Mouse (Mus musculus) cerebellum, adult 2 months (tissue): ENCODE measurements at regions not wholly inside any gene's neighbourhood (a gene's known extent, or its start where the extent isn't known, plus 50 kb on each side); places are given as distances from the start of the nearest gene placed in this dataset.

ENCODE experiments used
- DNase-seq, 2 experiments: peaks; one replicate each; pipeline ENCODE4 v3.0.0; 2021
- H3K27ac ChIP-seq: fragments of 200-500 bp; 2 replicates; pipeline ENCODE4 v1.5.1; 2012; ENCODE audit warnings: low read length, control low read depth, inconsistent platforms; ENCODE audit not compliant: insufficient read depth
- H3K27me3 ChIP-seq: fragments of 200-500 bp; 2 replicates; pipeline ENCODE4 v1.6.1; 2012; ENCODE audit warnings: inconsistent platforms, mild to moderate bottlenecking, low read length, moderate library complexity; ENCODE audit not compliant: control insufficient read depth, insufficient read depth
- H3K4me1 ChIP-seq: fragments of 200-500 bp; 2 replicates; pipeline ENCODE4 v1.6.1; 2011; ENCODE audit warnings: low read length; ENCODE audit not compliant: control insufficient read depth, insufficient read depth
- H3K4me3 ChIP-seq: fragments of 200-500 bp; replicated peaks from 2 replicates; pipeline ENCODE3; 2011; ENCODE audit warnings: mild to moderate bottlenecking, low read depth, low read length, control low read depth; ENCODE audit not compliant: insufficient read depth
- CTCF ChIP-seq: fragments of 200-500 bp; IDR thresholded peaks from 2 replicates; pipeline ENCODE4 v1.5.1; 2011; ENCODE audit warnings: low read depth, mild to moderate bottlenecking, control low read depth, low read length, moderate library complexity, borderline replicate concordance; ENCODE audit not compliant: insufficient read depth
- POLR2A ChIP-seq: fragments of 200-500 bp; IDR thresholded peaks from 2 replicates; pipeline ENCODE4 v1.6.1; 2011; ENCODE audit warnings: low read length, control low read depth, borderline replicate concordance; ENCODE audit not compliant: insufficient read depth
- WGBS: fragments of 180-500 bp; shearing (Covaris S2); methylation state at CpG from one replicate; pipeline ENCODE4 v1.1.7; 2018; 5-methylcytosine and 5-hydroxymethylcytosine counted together

- Histone ChIP-seq H3K27ac (no peak overlapping the region), H3K4me1 (no peaks in the 10 kb centered on the region), H3K4me3 (no peak overlapping the region), H3K27me3 (no peaks in the 10 kb centered on the region)
- 70% methylated on average over 12 of the region's 12 CpGs for WGBS
- DNase-seq = no peak
- TF ChIP-seq POLR2A (no peak), CTCF (no peak)
These were observed 100.7 kb upstream of the Hmgn3 start for GRCm38 (mm10) chr9:83247066-83247668.

- Histone ChIP-seq H3K27ac (no peak overlapping the region), H3K4me3 (no peak overlapping the region), H3K4me1 (no peaks in the 10 kb centered on the region), H3K27me3 (no peaks in the 10 kb centered on the region)
- no peak for DNase-seq
- WGBS = 96% methylated on average over 4 of the region's 4 CpGs
- TF ChIP-seq CTCF (no peak), POLR2A (no peak)
These were observed 94.6 kb upstream of the Hmgn3 start for GRCm38 (mm10) chr9:83241119-83241518.

DNA sequence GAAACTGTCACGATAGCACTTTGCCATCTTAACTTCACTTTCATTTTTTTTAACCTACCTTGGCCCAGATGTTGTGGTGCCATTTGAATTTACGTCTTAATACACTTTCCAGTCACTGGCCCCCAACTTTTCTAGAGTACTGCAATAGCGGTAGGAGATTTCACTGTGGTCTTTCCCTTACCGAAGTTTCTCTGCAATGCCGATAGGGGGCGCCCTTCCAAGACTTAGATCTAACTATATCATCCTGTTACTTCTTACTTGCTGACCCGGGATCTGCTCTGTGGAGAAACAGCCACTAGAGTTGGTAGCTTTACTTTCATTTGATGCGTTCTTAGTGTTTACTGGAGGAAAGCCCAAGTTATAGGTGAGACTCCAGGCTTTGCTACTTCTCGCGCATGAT is 92.6 kb upstream of the Hmgn3 start:
- TF ChIP-seq CTCF = no peak
- TF ChIP-seq POLR2A = no peak
- 86% methylated on average over 10 of the region's 10 CpGs for WGBS
- H3K4me1 ChIP-seq = no peaks in the 10 kb centered on the region

GRCm38 (mm10) chr9:83221866-83222265 is 75.4 kb upstream of the Hmgn3 start:
- TF ChIP-seq POLR2A = no peak
- TF ChIP-seq CTCF = no peak
- no peak for DNase-seq
- no peaks in the 10 kb centered on the region for H3K27me3 ChIP-seq

More for the DNA sequence above, 92.6 kb upstream of the Hmgn3 start:
- H3K4me3 ChIP-seq = no peak overlapping the region
- no peaks in the 10 kb centered on the region for H3K27me3 ChIP-seq
- H3K27ac ChIP-seq = no peak overlapping the region
- DNase-seq = no peak

GRCm38 (mm10) chr9:83202583-83202982 is 56.1 kb upstream of the Hmgn3 start:
- Histone ChIP-seq H3K27me3 (no peaks in the 10 kb centered on the region), H3K4me3 (no peak overlapping the region), H3K4me1 (no peaks in the 10 kb centered on the region), H3K27ac (no peak overlapping the region)
- WGBS = 82% methylated on average over 5 of the region's 5 CpGs
- TF ChIP-seq POLR2A = no peak
- TF ChIP-seq CTCF = no peak
- no peak for DNase-seq

More at GRCm38 (mm10) chr9:83221866-83222265, 75.4 kb upstream of the Hmgn3 start:
- H3K4me3 ChIP-seq = no peak overlapping the region
- H3K27ac ChIP-seq = no peak overlapping the region
- H3K4me1 ChIP-seq = no peaks in the 10 kb centered on the region

DNA sequence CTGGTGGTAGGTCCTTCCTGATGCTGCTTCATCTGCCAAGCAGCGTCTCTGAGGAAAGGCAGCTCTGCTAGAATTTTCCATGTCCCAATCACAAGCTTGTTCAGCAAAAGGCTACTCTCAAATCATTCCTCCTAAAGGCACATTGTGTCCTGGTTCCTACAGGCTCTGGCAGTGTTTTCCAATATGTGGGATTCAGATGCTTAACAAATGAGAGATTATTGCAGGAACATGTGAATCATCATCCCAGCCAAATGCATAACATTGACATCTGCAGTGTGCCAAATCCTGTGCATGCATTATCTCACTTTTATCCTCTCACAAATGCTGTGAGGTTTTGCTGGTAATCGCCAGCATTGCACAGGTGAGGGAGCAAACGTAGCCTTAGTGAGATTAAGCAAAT is 53.3 kb upstream of the Hmgn3 start:
- no peaks in the 10 kb centered on the region for H3K4me1 ChIP-seq
- no peak overlapping the region for H3K27ac ChIP-seq
- TF ChIP-seq CTCF = no peak
- no peak for TF ChIP-seq POLR2A
- WGBS = 85% methylated on average over 3 of the region's 3 CpGs
- DNase-seq = no peak
- no peaks in the 10 kb centered on the region for H3K27me3 ChIP-seq
- no peak overlapping the region for H3K4me3 ChIP-seq

DNA sequence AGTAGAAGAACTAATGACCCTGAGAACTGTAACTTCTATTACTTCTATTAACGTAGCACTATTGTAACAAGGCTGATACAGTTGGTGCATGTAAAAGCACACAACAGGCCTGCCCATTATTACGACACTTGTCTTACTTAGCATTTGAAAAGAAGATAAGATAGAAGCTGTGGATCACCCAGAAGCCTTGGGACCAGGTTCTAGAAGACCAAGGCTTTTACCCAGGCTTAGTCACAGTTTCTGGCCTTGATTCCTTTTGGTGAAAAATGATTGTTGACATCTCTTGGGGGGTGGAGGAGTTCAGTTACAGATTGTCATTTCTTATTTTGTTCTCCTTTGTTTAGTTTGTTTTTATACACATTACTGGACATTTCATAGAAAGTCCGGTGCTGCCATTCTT is 52.7 kb upstream of the Hmgn3 start:
- Histone ChIP-seq H3K4me3 (no peak overlapping the region), H3K27me3 (no peaks in the 10 kb centered on the region), H3K27ac (no peak overlapping the region), H3K4me1 (no peaks in the 10 kb centered on the region)
- WGBS = 94% methylated on average over 3 of the region's 3 CpGs
- TF ChIP-seq CTCF (no peak), POLR2A (no peak)
- no peak for DNase-seq

- no peak overlapping the region for H3K27ac ChIP-seq
- no peak for DNase-seq
- H3K4me3 ChIP-seq = no peak overlapping the region
- H3K27me3 ChIP-seq = no peaks in the 10 kb centered on the region
- TF ChIP-seq CTCF = no peak
- TF ChIP-seq POLR2A = no peak
- no peaks in the 10 kb centered on the region for H3K4me1 ChIP-seq
- 85% methylated on average over 5 of the region's 5 CpGs for WGBS
These were observed 50.5 kb upstream of the Hmgn3 start for GRCm38 (mm10) chr9:83197013-83197412.
